Mouse (Mus musculus): Measurements from ENCODE around the gene Aym1.
"Not testable (repeated sequence)": the region's sequence is repeated elsewhere in the genome, so short reads cannot be mapped to it uniquely, and the experiment has no call there.

DNA sequence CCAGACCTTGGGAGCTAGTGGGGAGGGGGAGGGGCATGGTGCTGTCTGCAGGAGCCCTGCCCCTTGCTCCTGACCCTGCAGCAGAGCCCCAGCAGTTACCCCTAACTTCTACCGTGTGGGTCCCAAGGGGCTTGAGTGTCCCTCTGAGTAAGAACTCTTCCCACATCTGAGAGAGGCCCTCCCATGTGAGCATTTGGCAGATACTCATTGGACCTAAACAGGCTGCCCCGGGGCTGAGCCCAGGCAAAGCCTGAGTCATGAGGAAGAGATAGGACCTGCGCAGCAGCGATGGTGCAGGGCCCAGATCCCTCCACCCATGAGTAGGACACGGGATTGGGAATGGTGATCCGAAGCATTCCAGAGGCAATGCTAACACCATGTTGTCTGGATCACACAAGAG is 10.4 kb upstream of the Aym1 start:
- TF ChIP-seq POLR2A (IDR thresholded peaks at IDR 0.05; ENCODE audit: borderline replicate concordance, insufficient read depth, low read length); CTCF (IDR thresholded peaks at IDR 0.05; ENCODE audit: borderline replicate concordance, insufficient read depth, low read depth, low read length): not testable (repeated sequence)
